Mouse (Mus musculus) heart, embryonic 13.5 days (tissue): ENCODE results near the gene Tubg1. TPM values are rescaled to one million over a fixed set of nuclear protein-coding genes. Genes with fewer than 3 reads are reported as not detected.

ENCODE experiments used
- ATAC-seq: fragments of 200-750 bp; cut with Nextera tagmentation; 2 replicates; pipeline ENCODE4 v1.8.0; 2017; ENCODE audit warnings: moderate TSS enrichment; ENCODE audit not compliant: insufficient number of reproducible peaks, low FRiP score, low TSS enrichment; ENCODE audit errors: extremely low read depth
- H3K27ac ChIP-seq: fragments of 300-500 bp; sonication (generic); replicated peaks from 2 replicates; pipeline ENCODE4 v1.5.1; 2015; ENCODE audit warnings: moderate library complexity, mild to moderate bottlenecking, inconsistent platforms
- H3K27me3 ChIP-seq: fragments of 300-500 bp; sonication (generic); replicated peaks from 2 replicates; pipeline ENCODE4 v1.6.1; 2015; ENCODE audit warnings: mild to moderate bottlenecking, inconsistent platforms
- H3K36me3 ChIP-seq: fragments of 300-500 bp; sonication (generic); 2 replicates; pipeline ENCODE4 v1.6.1; 2015; ENCODE audit warnings: mild to moderate bottlenecking, inconsistent platforms
- H3K4me1 ChIP-seq: fragments of 300-500 bp; sonication (generic); 2 replicates; pipeline ENCODE4 v1.6.1; 2015; ENCODE audit warnings: inconsistent platforms
- H3K4me2 ChIP-seq: fragments of 300-500 bp; sonication (generic); 2 replicates; pipeline ENCODE4 v1.6.1; 2015; ENCODE audit warnings: inconsistent platforms, mild to moderate bottlenecking, moderate library complexity
- H3K4me3 ChIP-seq: fragments of 300-500 bp; sonication (generic); 2 replicates; pipeline ENCODE4 v1.5.1; 2015; ENCODE audit warnings: moderate library complexity, mild to moderate bottlenecking, inconsistent platforms
- H3K9ac ChIP-seq: fragments of 300-500 bp; sonication (generic); 2 replicates; pipeline ENCODE4 v1.6.1; 2015; ENCODE audit warnings: inconsistent platforms, mild to moderate bottlenecking, moderate library complexity
- H3K9me3 ChIP-seq: fragments of 300-500 bp; sonication (generic); 2 replicates; pipeline ENCODE4 v1.6.1; 2016; ENCODE audit warnings: inconsistent platforms
- WGBS: fragments of 180-500 bp; shearing (Covaris S2); methylation state at CpG from one replicate; pipeline ENCODE4 v1.1.7; 2015; ENCODE audit warnings: mixed read lengths; 5-methylcytosine and 5-hydroxymethylcytosine counted together
- polyA plus RNA-seq: library from polyadenylated mRNA; unstranded; fragments of >200 nt; fragmentation: Nextera tagmentation; extraction: Ambion mirVana; gene quantifications from 2 replicates; pipeline ENCODE4 v1.2.1, GENCODE M21; 2015

Tubg1 gene
- polyA plus RNA-seq, 1 experiment from 2014 or later: 77.2 TPM

- Histone ChIP-seq H3K4me2 (0 out of 2 replicates have a peak overlapping the region, but pooled peaks have one; percentile 97), H3K4me3 (no peak overlapping the region), H3K4me1 (peaks cover 58% of the 10 kb centered on the region), H3K9ac (no peak overlapping the region), H3K27ac (no peak overlapping the region), H3K36me3 (peaks cover 54% of the 10 kb centered on the region), H3K9me3 (no peaks in the 10 kb centered on the region), H3K27me3 (peaks cover 69% of the 10 kb centered on the region)
- WGBS: 50% methylated on average over 8 of the region's 8 CpGs
- ATAC-seq: no peak
Measured at GRCm38 (mm10) chr11:101167963-101168300, 48.2 kb downstream of the Tubg1 start.

- Histone ChIP-seq H3K4me3 (peak overlapping the region; percentile 80), H3K27me3 (peaks cover 64% of the 10 kb centered on the region), H3K36me3 (peaks cover 49% of the 10 kb centered on the region)
Measured at GRCm38 (mm10) chr11:101168301-101168980, 48.7 kb downstream of the Tubg1 start.

GRCm38 (mm10) chr11:101169301-101170107 lies 49.8 kb downstream of the Tubg1 start:
- Histone ChIP-seq H3K4me2 (peak overlapping the region; percentile 97), H3K4me3 (peak overlapping the region; percentile 80), H3K9ac (peak overlapping the region; percentile 89), H3K27ac (peak overlapping the region; percentile 90; the same call in 1 of the 2 replicates), H3K36me3 (peaks cover 38% of the 10 kb centered on the region), H3K9me3 (no peaks in the 10 kb centered on the region), H3K4me1 (peaks cover 66% of the 10 kb centered on the region), H3K27me3 (peaks cover 58% of the 10 kb centered on the region)
- 13% methylated on average over 17 of the region's 17 CpGs for WGBS
- ATAC-seq: no peak

More at GRCm38 (mm10) chr11:101168301-101168980, 48.7 kb downstream of the Tubg1 start:
- no peak for ATAC-seq
- peaks cover 63% of the 10 kb centered on the region for H3K4me1 ChIP-seq
- WGBS: 68% methylated on average over 18 of the region's 18 CpGs
- H3K9ac ChIP-seq: no peak overlapping the region
- H3K27ac ChIP-seq: no peak overlapping the region
- H3K9me3 ChIP-seq: no peaks in the 10 kb centered on the region
- H3K4me2 ChIP-seq: peak overlapping the region; percentile 97

DNA sequence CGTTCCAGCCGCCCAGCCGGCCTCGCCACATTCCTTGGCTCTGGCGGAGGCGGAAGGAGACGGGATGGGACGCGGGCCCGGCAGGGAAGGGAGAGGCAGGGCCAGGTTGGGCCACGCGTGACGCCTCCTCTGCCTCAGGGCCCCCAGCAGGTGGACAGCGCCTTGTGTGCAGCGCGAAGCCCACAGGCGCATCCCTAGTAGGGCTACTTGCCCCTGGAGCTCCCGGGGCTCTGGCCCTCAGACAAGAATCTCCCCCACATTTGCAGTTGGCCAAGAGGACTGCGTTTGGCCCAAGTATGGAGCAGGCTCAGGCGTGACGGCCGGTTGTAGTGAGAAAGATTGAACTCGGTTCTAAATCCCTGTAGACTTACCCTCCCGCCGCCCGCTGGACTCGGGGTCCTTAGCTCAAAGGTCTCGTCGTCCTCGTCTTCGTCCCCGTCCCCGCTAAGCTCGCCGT lies 50.6 kb downstream of the Tubg1 start, which contains the start of gene Cntnap1:
TSS of gene Cntnap1 (plus strand) at position 170 of the 457 bp plus-strand sequence.
- peak within 1 kb of the TSS; percentile 80 for H3K4me3 ChIP-seq
- under 1% methylated on average over 35 of the region's 35 CpGs for WGBS
- H3K4me2 ChIP-seq: peak within 1 kb of the TSS; percentile 97
- peaks cover 29% of the 10 kb centered on the region for H3K36me3 ChIP-seq
- H3K27ac ChIP-seq: peak within 1 kb of the TSS; percentile 90
- ATAC-seq: no peak
- H3K9ac ChIP-seq: peak within 1 kb of the TSS; percentile 89
- H3K9me3 ChIP-seq: no peaks in the 10 kb centered on the region
- H3K4me1 ChIP-seq: peaks cover 68% of the 10 kb centered on the region
- H3K27me3 ChIP-seq: peaks cover 57% of the 10 kb centered on the region

DNA sequence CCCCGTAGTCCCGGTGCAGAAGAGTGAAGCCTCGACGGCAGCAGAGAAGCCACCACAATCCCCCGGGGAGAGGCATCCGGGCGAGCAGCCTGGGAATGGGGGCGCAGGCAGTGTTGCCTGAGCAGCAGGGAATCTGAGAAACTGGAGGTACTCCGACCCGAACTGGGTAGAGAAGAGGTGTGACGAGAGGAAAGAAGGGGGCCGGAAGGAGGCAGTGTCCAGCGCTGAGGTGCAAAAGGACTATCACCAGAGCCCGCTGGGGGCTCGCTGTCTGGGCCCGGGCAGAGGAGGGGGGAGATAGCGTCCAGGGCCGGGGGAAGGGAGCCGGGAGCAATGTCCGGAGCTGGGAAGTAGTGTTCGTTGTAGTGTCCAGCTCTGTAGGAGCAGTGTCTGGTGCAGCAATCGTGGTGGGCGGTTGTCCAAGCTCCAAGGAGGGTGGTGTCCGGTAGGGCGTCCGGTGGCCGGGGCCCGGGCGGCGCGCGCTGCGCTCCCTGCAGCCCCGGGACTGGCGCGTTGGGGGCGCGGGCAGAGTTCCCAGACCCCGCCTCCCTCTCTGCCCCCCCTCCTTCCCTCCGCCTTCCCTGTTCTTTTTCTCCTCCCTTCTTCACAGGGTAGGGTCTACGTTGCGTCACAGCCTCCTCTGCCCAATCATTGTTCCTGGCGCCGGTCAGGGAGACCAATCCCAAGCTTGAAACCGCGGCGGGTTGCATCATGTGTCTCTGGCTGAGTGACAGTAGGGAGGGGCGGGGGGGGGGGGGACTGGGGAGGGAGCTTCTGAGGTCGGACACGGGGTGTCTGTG lies 51.3 kb downstream of the Tubg1 start, which contains the start of gene Plekhh3:
TSS of gene Plekhh3 (minus strand) at position 541 of the 800 bp plus-strand sequence.
- Histone ChIP-seq H3K4me2 (peak within 1 kb of the TSS; percentile 97), H3K9ac (peak within 1 kb of the TSS; percentile 89), H3K36me3 (peaks cover 23% of the 10 kb centered on the region), H3K27me3 (peaks cover 56% of the 10 kb centered on the region), H3K4me3 (peak within 1 kb of the TSS; percentile 80), H3K27ac (peak within 1 kb of the TSS; percentile 94), H3K4me1 (peaks cover 73% of the 10 kb centered on the region), H3K9me3 (no peaks in the 10 kb centered on the region)
- peak; percentile 90 for ATAC-seq
- 1% methylated on average over 49 of the region's 50 CpGs for WGBS

DNA sequence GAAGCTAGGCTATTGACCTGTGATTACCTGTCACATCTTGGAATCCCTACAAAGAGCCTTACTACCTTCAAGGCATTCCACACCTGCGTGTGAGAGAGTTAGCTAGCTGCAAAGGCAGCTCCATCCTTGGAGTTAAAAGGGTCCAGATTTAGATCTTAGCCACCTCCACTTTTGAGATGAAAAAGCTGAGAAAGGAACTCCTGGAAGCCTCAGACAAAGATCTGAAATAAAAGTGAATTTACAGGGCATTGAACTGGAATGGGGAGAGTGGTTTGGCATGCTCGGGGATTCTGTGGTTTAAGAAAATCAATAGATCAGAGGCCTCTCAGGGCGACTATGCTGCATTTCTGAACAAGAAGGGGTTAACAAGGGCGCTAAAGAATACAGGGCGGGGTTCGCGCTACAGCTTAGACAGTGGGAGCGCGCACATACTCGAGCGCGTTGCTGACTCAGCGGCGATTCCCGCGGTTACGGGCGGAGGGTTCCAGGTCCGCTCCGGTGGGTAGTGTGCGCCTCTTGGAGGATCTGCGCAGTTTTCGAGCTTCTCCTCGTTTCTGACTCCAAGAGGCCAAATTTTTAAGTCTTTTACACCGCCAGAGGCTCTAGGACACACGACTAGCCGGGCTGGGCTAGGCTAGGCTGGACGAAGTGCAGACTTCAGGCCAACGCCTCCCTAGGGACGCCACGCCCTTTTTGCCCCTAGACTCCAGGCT lies 52.1 kb downstream of the Tubg1 start:
- Histone ChIP-seq H3K4me3 (peak overlapping the region; percentile 67), H3K4me2 (peak overlapping the region; percentile 97), H3K4me1 (peaks cover 81% of the 10 kb centered on the region), H3K9me3 (no peaks in the 10 kb centered on the region), H3K9ac (peak overlapping the region; percentile 84), H3K27me3 (peaks cover 56% of the 10 kb centered on the region), H3K36me3 (peaks cover 14% of the 10 kb centered on the region), H3K27ac (peak overlapping the region; percentile 94)
- no peak for ATAC-seq
- under 1% methylated on average over 31 of the region's 31 CpGs for WGBS

- Histone ChIP-seq H3K4me3 (peak overlapping the region; percentile 67), H3K4me1 (peaks cover 86% of the 10 kb centered on the region), H3K9me3 (no peaks in the 10 kb centered on the region), H3K36me3 (peaks cover 9% of the 10 kb centered on the region), H3K9ac (peak overlapping the region; percentile 84), H3K27ac (peak overlapping the region; percentile 94), H3K27me3 (peaks cover 56% of the 10 kb centered on the region), H3K4me2 (peak overlapping the region; percentile 97)
- no peak for ATAC-seq
- 19% methylated on average over 5 of the region's 5 CpGs for WGBS
Measured at GRCm38 (mm10) chr11:101172434-101172815, 52.7 kb downstream of the Tubg1 start.

DNA sequence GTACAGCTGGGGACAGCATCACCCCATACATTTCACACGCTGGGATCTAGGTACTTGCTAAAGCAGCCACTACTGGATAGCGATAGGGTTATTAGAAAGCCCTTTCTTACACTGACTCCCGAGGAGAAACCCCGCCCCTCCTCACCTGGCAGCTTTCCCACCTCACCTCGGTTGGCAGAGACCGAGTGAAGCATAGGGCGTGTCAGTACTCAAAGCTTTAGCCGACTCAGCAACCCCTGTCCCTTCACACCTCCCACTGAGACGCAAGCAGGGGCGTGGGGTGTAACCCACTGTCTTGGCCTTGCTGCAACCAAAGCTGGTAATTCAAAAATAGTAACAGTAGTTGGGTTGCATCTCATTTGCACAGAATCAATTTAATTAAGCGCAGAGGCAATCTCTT lies 53.4 kb downstream of the Tubg1 start:
- H3K27me3 ChIP-seq: peaks cover 56% of the 10 kb centered on the region
- peak overlapping the region; percentile 97 for H3K4me2 ChIP-seq
- H3K27ac ChIP-seq: peak overlapping the region; percentile 76
- H3K4me3 ChIP-seq: peak overlapping the region; percentile 43
- no peak for ATAC-seq
- H3K9me3 ChIP-seq: no peaks in the 10 kb centered on the region
- 9% methylated on average over 11 of the region's 11 CpGs for WGBS
- peak overlapping the region; percentile 79 for H3K9ac ChIP-seq
- peaks cover 2% of the 10 kb centered on the region for H3K36me3 ChIP-seq
- H3K4me1 ChIP-seq: peaks cover 80% of the 10 kb centered on the region

DNA sequence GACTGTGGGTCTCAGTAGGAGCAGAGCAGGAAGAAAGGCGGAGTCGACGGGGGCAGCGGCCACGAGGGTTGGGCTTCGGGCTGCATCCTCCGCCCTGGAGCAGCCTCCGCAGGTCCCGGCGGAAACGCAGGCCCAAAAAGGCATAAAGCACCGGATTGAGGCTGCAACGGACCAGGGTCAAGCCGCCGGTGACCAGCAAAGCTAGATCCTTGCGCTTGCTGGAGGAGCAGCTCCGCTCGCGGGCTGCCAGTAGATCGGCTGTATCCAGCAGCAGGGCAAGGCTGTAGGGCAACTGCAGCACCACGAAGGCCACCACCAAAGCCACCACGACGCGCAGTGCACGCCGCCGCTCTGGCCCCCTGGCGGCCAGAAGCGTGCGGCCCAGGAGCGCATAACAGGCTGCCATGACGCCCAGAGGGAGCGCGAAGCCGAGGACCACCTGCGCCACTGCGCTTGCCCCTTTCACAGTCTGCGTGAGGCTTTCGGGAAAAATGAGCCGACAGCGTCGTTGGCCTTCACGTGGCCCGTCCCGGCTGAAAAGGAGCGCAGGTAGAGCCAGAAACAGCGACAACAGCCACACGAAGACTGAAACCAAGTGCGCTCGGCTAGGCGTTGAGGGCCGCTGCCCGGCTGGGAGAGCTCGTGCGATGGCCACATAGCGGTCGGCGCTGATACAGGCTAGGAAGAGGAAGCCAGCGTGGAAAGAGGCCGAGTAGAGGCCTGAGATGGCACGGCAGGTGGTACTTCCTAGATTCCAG lies 54.1 kb downstream of the Tubg1 start:
- peak overlapping the region; percentile 97 for H3K4me2 ChIP-seq
- H3K9me3 ChIP-seq: no peaks in the 10 kb centered on the region
- peaks cover 56% of the 10 kb centered on the region for H3K27me3 ChIP-seq
- H3K27ac ChIP-seq: peak overlapping the region; percentile 76
- 2% methylated on average over 61 of the region's 61 CpGs for WGBS
- no peaks in the 10 kb centered on the region for H3K36me3 ChIP-seq
- peak overlapping the region; percentile 79 for H3K9ac ChIP-seq
- H3K4me3 ChIP-seq: peak overlapping the region; percentile 43
- 0 out of 2 replicates have a peak, but pooled peaks have one; percentile 32 for ATAC-seq
- H3K4me1 ChIP-seq: peaks cover 73% of the 10 kb centered on the region

DNA sequence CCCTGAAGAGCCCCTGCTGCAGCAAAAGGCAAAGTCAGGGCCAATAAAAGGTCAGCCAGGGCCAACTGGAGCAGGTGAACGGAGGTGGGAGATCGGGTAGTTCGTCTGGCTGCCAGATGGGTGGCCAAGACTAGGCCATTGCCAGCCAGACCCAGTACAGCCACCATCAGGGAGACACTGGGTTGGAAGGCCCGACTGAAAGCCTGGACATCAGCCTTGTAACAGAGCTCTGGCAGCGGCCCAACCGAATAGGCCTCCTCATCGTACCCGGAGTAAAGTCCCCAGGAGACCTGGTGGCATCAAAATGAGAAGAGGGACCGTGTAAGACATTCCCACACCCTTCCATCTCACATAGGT lies 54.6 kb downstream of the Tubg1 start:
- Histone ChIP-seq H3K9ac (peak overlapping the region; percentile 79), H3K36me3 (no peaks in the 10 kb centered on the region), H3K4me2 (peak overlapping the region; percentile 97), H3K4me3 (peak overlapping the region; percentile 43), H3K9me3 (no peaks in the 10 kb centered on the region), H3K27ac (peak overlapping the region; percentile 76; the same call in 1 of the 2 replicates), H3K4me1 (peaks cover 68% of the 10 kb centered on the region), H3K27me3 (peaks cover 56% of the 10 kb centered on the region)
- 42% methylated on average over 9 of the region's 9 CpGs for WGBS
- no peak for ATAC-seq
